ENCODE assay signal across 9 mouse cellular contexts in genomic region chr12:72197925-72198486, GRCm38 (mm10). TPM values are rescaled to one million over a fixed set of nuclear protein-coding genes. Genes with fewer than 3 reads are reported as not detected.
A peak's percentile ranks its signal among the peaks of the same experiment; 100 is the strongest.
DNase-seq lines count a peak whose midpoint lies in the region; ATAC-seq lines count a peak whose summit lies in the region.
"Had no signal": no experiment of that assay in that cellular context is flagged by ENCODE, and none has a peak within 500 bp of the region (broad histone marks: within the 10 kb centered on the region; RNA-seq: fewer than 3 reads in every experiment).

No protein-coding gene starts in this region.

- peak; percentile 40 for DNase-seq in midbrain, embryonic 10.5 days (ENCODE audit: low spot score)
- peak; percentile 53 for DNase-seq in embryonic facial prominence, embryonic 11.5 days (ENCODE audit: low spot score)
- DNase-seq in heart, postnatal 14 days, result peak; percentile 34 to 40
- DNase-seq in spleen, postnatal 10 days (ENCODE audit: low spot score in 2 of 2), result no peak
- no peak for DNase-seq in right cerebral cortex, postnatal 14 days

- no peaks in the 10 kb centered on the region for H3K27me3 ChIP-seq in midbrain, embryonic 10.5 days (ENCODE audit: low read depth, poor library complexity, severe bottlenecking)
- H3K27me3 ChIP-seq in midbrain, embryonic 15.5 days (replicated peaks), result no peaks in the 10 kb centered on the region
- H3K27me3 ChIP-seq in embryonic facial prominence, embryonic 11.5 days (ENCODE audit: control insufficient read depth, insufficient read depth, low read length), result no peaks in the 10 kb centered on the region
- no peaks in the 10 kb centered on the region for H3K27me3 ChIP-seq in neural tube, embryonic 14.5 days (ENCODE audit: control insufficient read depth, insufficient read depth, low read length)
- H3K27me3 ChIP-seq: megakaryocyte, embryonic 14.5 days had no signal

- no peak for ATAC-seq in midbrain, embryonic 15.5 days (replicated peaks)
- ATAC-seq in embryonic facial prominence, embryonic 11.5 days (replicated peaks; ENCODE audit: insufficient number of reproducible peaks, low FRiP score, low TSS enrichment, low read depth), result peak; percentile 62; the same call in 1 of the 2 replicates
- peak; percentile 38 for ATAC-seq in neural tube, embryonic 14.5 days (ENCODE audit: low read depth)
- ATAC-seq in erythroid progenitor cell, adult 5-6 weeks (replicated peaks; ENCODE audit: low FRiP score, poor library complexity, severe bottlenecking), result no peak

- no peak overlapping the region for H3K9ac ChIP-seq in midbrain, embryonic 15.5 days
- no peak overlapping the region for H3K9ac ChIP-seq in embryonic facial prominence, embryonic 11.5 days (replicated peaks; ENCODE audit: low read length)
- H3K9ac ChIP-seq in neural tube, embryonic 14.5 days (replicated peaks; ENCODE audit: low read depth, low read length), result no peak overlapping the region

- H3K36me3 ChIP-seq in midbrain, embryonic 10.5 days, result no peaks in the 10 kb centered on the region
- H3K36me3 ChIP-seq in midbrain, embryonic 15.5 days (replicated peaks), result no peaks in the 10 kb centered on the region
- no peaks in the 10 kb centered on the region for H3K36me3 ChIP-seq in embryonic facial prominence, embryonic 11.5 days (replicated peaks; ENCODE audit: control insufficient read depth, insufficient read depth, low read depth, low read length)
- H3K36me3 ChIP-seq in neural tube, embryonic 14.5 days (ENCODE audit: control insufficient read depth, insufficient read depth, low read length), result no peaks in the 10 kb centered on the region

- no peak overlapping the region for H3K4me3 ChIP-seq in midbrain, embryonic 10.5 days
- no peak overlapping the region for H3K4me3 ChIP-seq in midbrain, embryonic 15.5 days
- H3K4me3 ChIP-seq in embryonic facial prominence, embryonic 11.5 days (ENCODE audit: low read depth, low read length), result no peak overlapping the region
- no peak overlapping the region for H3K4me3 ChIP-seq in neural tube, embryonic 14.5 days (ENCODE audit: low read depth, low read length)
- H3K4me3 ChIP-seq: megakaryocyte, embryonic 14.5 days had no signal

- WGBS in midbrain, embryonic 10.5 days, result 64% methylated on average over 18 of the region's 18 CpGs
- 60% methylated on average over 18 of the region's 18 CpGs for WGBS in midbrain, embryonic 15.5 days
- WGBS in embryonic facial prominence, embryonic 11.5 days, result 27% methylated on average over 18 of the region's 18 CpGs
- WGBS in neural tube, embryonic 14.5 days, result 59% methylated on average over 18 of the region's 18 CpGs

- peaks cover 7% of the 10 kb centered on the region for H3K4me1 ChIP-seq in midbrain, embryonic 10.5 days
- H3K4me1 ChIP-seq in midbrain, embryonic 15.5 days, result no peaks in the 10 kb centered on the region; the same call in 1 of the 2 replicates
- no peaks in the 10 kb centered on the region for H3K4me1 ChIP-seq in embryonic facial prominence, embryonic 11.5 days (ENCODE audit: control insufficient read depth, insufficient read depth, low read length)
- H3K4me1 ChIP-seq in neural tube, embryonic 14.5 days (ENCODE audit: control insufficient read depth, insufficient read depth, low read length), result 0 out of 2 replicates have a peak, but pooled peaks cover 8% of the 10 kb centered on the region

- H3K9me3 ChIP-seq in midbrain, embryonic 10.5 days (replicated peaks), result no peaks in the 10 kb centered on the region
- H3K9me3 ChIP-seq in midbrain, embryonic 15.5 days, result no peaks in the 10 kb centered on the region
- no peaks in the 10 kb centered on the region for H3K9me3 ChIP-seq in embryonic facial prominence, embryonic 11.5 days (replicated peaks; ENCODE audit: control insufficient read depth, low read length)
- H3K9me3 ChIP-seq in neural tube, embryonic 14.5 days (ENCODE audit: control insufficient read depth, low read length), result no peaks in the 10 kb centered on the region

- H3K4me2 ChIP-seq in midbrain, embryonic 15.5 days, result no peak overlapping the region
- peak overlapping the region; percentile 24; the same call in 1 of the 2 replicates for H3K4me2 ChIP-seq in embryonic facial prominence, embryonic 11.5 days (ENCODE audit: low read depth, low read length)
- H3K4me2 ChIP-seq in neural tube, embryonic 14.5 days (ENCODE audit: low read depth, low read length), result 0 out of 2 replicates have a peak overlapping the region, but pooled peaks have one; percentile 11

- intact Hi-C loops in heart, postnatal 14 days (cut with DNase I), result no loop called here

- H3K27ac ChIP-seq in midbrain, embryonic 10.5 days (replicated peaks), result no peak overlapping the region; the same call in 1 of the 2 replicates
- no peak overlapping the region for H3K27ac ChIP-seq in midbrain, embryonic 15.5 days
- H3K27ac ChIP-seq in embryonic facial prominence, embryonic 11.5 days (replicated peaks; ENCODE audit: low read depth, low read length), result no peak overlapping the region
- H3K27ac ChIP-seq in neural tube, embryonic 14.5 days (ENCODE audit: low read depth, low read length), result peak overlapping the region; percentile 10; the same call in 1 of the 2 replicates

RNA-seq across cellular contexts. Expression of gene Ccdc175, which starts 13.2 kb away (rescaled TPM):
- not detected in 2 replicates for polyA plus RNA-seq in midbrain, embryonic 10.5 days (2016; fragmentation: Nextera tagmentation; extraction: Ambion mirVana)
- polyA plus RNA-seq in midbrain, embryonic 15.5 days (2015; fragmentation: Nextera tagmentation; extraction: Ambion mirVana), result not detected in 2 replicates
- polyA plus RNA-seq in embryonic facial prominence, embryonic 11.5 days (2014; fragmentation: Nextera tagmentation; extraction: Ambion mirVana), result not detected in 2 replicates
- not detected for total RNA-seq in heart, postnatal 14 days (2021)
- polyA plus RNA-seq in neural tube, embryonic 14.5 days (2014; fragmentation: Nextera tagmentation; extraction: Ambion mirVana), result 0.09 TPM in 1 of 2 replicates, not detected in the other
- not detected in 2 replicates for total RNA-seq in erythroid progenitor cell, adult 5-6 weeks (2015; ENCODE audit: low replicate concordance)
- not detected in 2 replicates for total RNA-seq in erythroid progenitor cell, adult 5-6 weeks (2017; ENCODE audit: low replicate concordance)

Comparison
In these comparisons a context has a peak if more than half of its experiments do, and no peak if none do; other contexts are left out.
1. DNase-seq: peak in midbrain, embryonic 10.5 days (single experiment), embryonic facial prominence, embryonic 11.5 days (single experiment) and heart, postnatal 14 days (2 of 2); none in spleen, postnatal 10 days (0 of 2) and right cerebral cortex, postnatal 14 days (single experiment).
2. ATAC-seq: peak in embryonic facial prominence, embryonic 11.5 days (single experiment) and neural tube, embryonic 14.5 days (single experiment); none in midbrain, embryonic 15.5 days (single experiment) and erythroid progenitor cell, adult 5-6 weeks (single experiment).